Mouse (Mus musculus): Measurements from ENCODE around the gene Nrde2. TPM values are rescaled to one million over a fixed set of nuclear protein-coding genes. Genes with fewer than 3 reads are reported as not detected.

The Nrde2 gene
- polyA plus RNA-seq, 1 experiment from 2014 or later, result 10.8 TPM

DNA sequence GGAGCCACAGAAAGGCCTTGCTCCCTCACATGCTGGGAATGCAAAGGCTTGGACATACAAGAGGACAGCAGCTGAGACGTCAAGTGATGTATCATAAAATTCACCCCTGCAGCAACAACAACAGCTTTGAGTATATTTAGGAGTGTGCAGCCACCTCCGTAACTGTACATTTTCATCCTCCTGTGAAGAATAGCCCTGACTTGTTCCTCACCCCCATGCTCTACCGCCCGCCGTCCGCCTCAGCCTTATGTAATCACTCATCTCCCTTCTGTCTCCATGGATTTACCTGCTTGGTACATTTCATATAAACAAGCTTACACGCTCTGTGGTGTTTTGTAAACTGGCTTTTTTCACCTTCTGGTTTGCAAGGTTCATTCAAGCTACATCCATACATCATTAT, 7.0 kb downstream of the Nrde2 start:
- H3K9ac ChIP-seq (replicated peaks; ENCODE audit: low read depth), result no peak overlapping the region
- no peak overlapping the region for H3K4me3 ChIP-seq (ENCODE audit: low read depth, low read length)
- peaks cover 18% of the 10 kb centered on the region for H3K36me3 ChIP-seq (ENCODE audit: insufficient read depth, low read length)
- H3K4me2 ChIP-seq (replicated peaks; ENCODE audit: low read depth, low read length), result no peak overlapping the region
- no peaks in the 10 kb centered on the region for H3K4me1 ChIP-seq (ENCODE audit: insufficient read depth, low read depth, low read length)
- no peak for TF ChIP-seq EP300 (IDR thresholded peaks at IDR 0.05)
- TF ChIP-seq CTCF (IDR thresholded peaks at IDR 0.05), result no peak
- WGBS, result 90% methylated on average over 7 of the region's 7 CpGs
- H3K27me3 ChIP-seq (replicated peaks; ENCODE audit: insufficient read depth, low read length), result no peaks in the 10 kb centered on the region
- DNase-seq (ENCODE audit: low spot score) (no peak), ATAC-seq (no peak)
- no peaks in the 10 kb centered on the region for H3K9me3 ChIP-seq (ENCODE audit: low read length)
- no peak overlapping the region for H3K27ac ChIP-seq (ENCODE audit: low read length)

GRCm38 (mm10) chr12:100144269-100144668, 15.2 kb downstream of the Nrde2 start:
- no peak overlapping the region for H3K4me3 ChIP-seq (ENCODE audit: low read depth, low read length)
- H3K9ac ChIP-seq (replicated peaks; ENCODE audit: low read depth), result no peak overlapping the region
- whole genome bisulfite sequencing, result 72% methylated on average over 5 of the region's 5 CpGs
- no peaks in the 10 kb centered on the region for H3K4me1 ChIP-seq (ENCODE audit: insufficient read depth, low read depth, low read length)
- peak; percentile 69 for DNase-seq (ENCODE audit: low spot score)
- H3K36me3 ChIP-seq (ENCODE audit: insufficient read depth, low read length), result peaks cover 59% of the 10 kb centered on the region
- TF ChIP-seq CTCF (IDR thresholded peaks at IDR 0.05) (no peak), EP300 (IDR thresholded peaks at IDR 0.05) (no peak)
- no peaks in the 10 kb centered on the region for H3K9me3 ChIP-seq (ENCODE audit: low read length)
- H3K27ac ChIP-seq (ENCODE audit: low read length), result no peak overlapping the region
- H3K4me2 ChIP-seq (replicated peaks; ENCODE audit: low read depth, low read length), result no peak overlapping the region
- no peaks in the 10 kb centered on the region for H3K27me3 ChIP-seq (replicated peaks; ENCODE audit: insufficient read depth, low read length)
- ATAC-seq, result peak; percentile 69

DNA sequence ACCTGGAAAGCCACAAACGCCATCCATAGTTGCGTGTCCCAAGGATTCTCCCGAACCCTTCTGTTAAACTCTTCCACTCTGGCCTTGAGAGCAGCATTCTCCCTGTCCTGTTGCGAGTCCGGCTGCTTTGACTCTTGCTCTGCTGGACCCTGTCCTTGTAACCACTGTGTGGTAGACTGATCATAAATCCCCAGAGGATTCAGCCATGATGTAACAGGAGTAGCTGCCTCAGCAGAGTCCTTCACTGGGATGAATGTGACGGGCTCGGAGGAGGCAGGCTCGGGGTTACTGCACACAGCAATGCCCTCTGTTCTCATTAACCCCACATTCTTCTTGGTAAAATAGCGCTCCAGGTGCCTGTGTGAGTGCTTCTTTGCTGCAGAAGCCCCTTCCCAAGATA, 15.7 kb downstream of the Nrde2 start:
- Histone ChIP-seq H3K36me3 (ENCODE audit: insufficient read depth, low read length) (peaks cover 57% of the 10 kb centered on the region), H3K4me3 (ENCODE audit: low read depth, low read length) (no peak overlapping the region), H3K9me3 (ENCODE audit: low read length) (no peaks in the 10 kb centered on the region), H3K4me2 (replicated peaks; ENCODE audit: low read depth, low read length) (no peak overlapping the region), H3K4me1 (ENCODE audit: insufficient read depth, low read depth, low read length) (no peaks in the 10 kb centered on the region), H3K27me3 (replicated peaks; ENCODE audit: insufficient read depth, low read length) (no peaks in the 10 kb centered on the region), H3K9ac (replicated peaks; ENCODE audit: low read depth) (no peak overlapping the region), H3K27ac (ENCODE audit: low read length) (no peak overlapping the region)
- no peak for TF ChIP-seq CTCF (IDR thresholded peaks at IDR 0.05)
- no peak for TF ChIP-seq EP300 (IDR thresholded peaks at IDR 0.05)
- DNase-seq (ENCODE audit: low spot score) (no peak), ATAC-seq (no peak)
- 92% methylated on average over 9 of the region's 9 CpGs for WGBS

- no peak overlapping the region for H3K27ac ChIP-seq (ENCODE audit: low read length)
- H3K36me3 ChIP-seq (ENCODE audit: insufficient read depth, low read length), result peaks cover 56% of the 10 kb centered on the region
- WGBS, result 76% methylated on average over 11 of the region's 11 CpGs
- no peak overlapping the region for H3K4me2 ChIP-seq (replicated peaks; ENCODE audit: low read depth, low read length)
- H3K9ac ChIP-seq (replicated peaks; ENCODE audit: low read depth), result no peak overlapping the region
- ATAC-seq, result no peak
- H3K9me3 ChIP-seq (ENCODE audit: low read length), result no peaks in the 10 kb centered on the region
- no peak overlapping the region for H3K4me3 ChIP-seq (ENCODE audit: low read depth, low read length)
- no peaks in the 10 kb centered on the region for H3K4me1 ChIP-seq (ENCODE audit: insufficient read depth, low read depth, low read length)
- H3K27me3 ChIP-seq (replicated peaks; ENCODE audit: insufficient read depth, low read length), result no peaks in the 10 kb centered on the region
- no peak for TF ChIP-seq EP300 (IDR thresholded peaks at IDR 0.05)
- TF ChIP-seq CTCF (IDR thresholded peaks at IDR 0.05), result no peak
- no peak for DNase-seq (ENCODE audit: low spot score)
Observed at GRCm38 (mm10) chr12:100142848-100143523, 16.5 kb downstream of the Nrde2 start.

DNA sequence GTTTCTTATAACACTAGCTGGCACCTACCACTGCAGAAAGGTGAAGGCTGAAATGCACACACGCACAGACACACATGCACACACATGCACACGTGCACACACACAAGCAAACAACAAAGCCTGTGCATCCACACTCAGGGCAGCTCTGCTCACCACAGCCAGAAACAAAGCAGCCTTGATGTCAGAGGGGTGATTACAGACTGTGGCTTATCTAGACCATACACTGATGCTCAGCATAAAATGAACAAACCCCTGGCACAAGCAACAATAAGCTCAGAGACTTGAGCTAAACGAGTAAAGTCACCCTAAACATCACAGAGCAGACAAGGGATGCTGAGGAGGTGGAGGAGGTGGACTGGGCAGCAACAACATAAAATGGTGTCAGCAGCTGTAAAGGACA, 24.3 kb downstream of the Nrde2 start:
- Histone ChIP-seq H3K9ac (replicated peaks; ENCODE audit: low read depth) (no peak overlapping the region), H3K4me1 (ENCODE audit: insufficient read depth, low read depth, low read length) (no peaks in the 10 kb centered on the region), H3K9me3 (ENCODE audit: low read length) (no peaks in the 10 kb centered on the region), H3K36me3 (ENCODE audit: insufficient read depth, low read length) (peaks cover 41% of the 10 kb centered on the region; the same call in 1 of the 2 replicates), H3K27ac (ENCODE audit: low read length) (no peak overlapping the region), H3K4me3 (ENCODE audit: low read depth, low read length) (no peak overlapping the region), H3K4me2 (replicated peaks; ENCODE audit: low read depth, low read length) (no peak overlapping the region), H3K27me3 (replicated peaks; ENCODE audit: insufficient read depth, low read length) (no peaks in the 10 kb centered on the region)
- WGBS, result 76% methylated on average over 3 of the region's 3 CpGs
- no peak for ATAC-seq
- TF ChIP-seq EP300 (IDR thresholded peaks at IDR 0.05) (no peak), CTCF (IDR thresholded peaks at IDR 0.05) (no peak)
- no peak for DNase-seq (ENCODE audit: low spot score)

DNA sequence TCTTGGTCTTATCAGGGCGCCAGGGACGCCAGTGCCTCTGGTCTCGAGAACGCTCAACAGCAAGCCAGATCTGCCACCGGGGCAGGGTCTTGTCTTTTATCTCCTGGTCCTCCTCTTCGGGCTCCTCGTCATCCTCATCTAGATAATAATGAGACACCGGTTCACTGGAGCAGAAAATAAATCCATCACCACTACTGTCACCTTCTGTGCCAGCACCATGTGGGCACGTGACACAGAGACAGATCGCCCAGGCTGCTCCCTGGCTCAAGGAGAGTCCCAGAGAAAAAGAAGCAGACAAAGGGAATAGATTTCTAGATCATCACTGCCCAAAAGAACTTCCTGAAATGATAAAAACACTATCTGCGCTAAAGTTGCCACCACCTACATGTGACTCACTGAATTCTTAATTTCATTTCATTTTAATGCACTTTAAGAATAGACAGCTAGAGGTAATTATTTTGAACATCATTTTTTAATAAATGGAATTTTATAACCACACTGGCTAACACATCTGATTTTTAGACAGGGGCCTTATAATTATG, 25.0 kb downstream of the Nrde2 start:
- no peaks in the 10 kb centered on the region for H3K4me1 ChIP-seq (ENCODE audit: insufficient read depth, low read depth, low read length)
- no peak for ATAC-seq
- no peak overlapping the region for H3K9ac ChIP-seq (replicated peaks; ENCODE audit: low read depth)
- no peaks in the 10 kb centered on the region for H3K9me3 ChIP-seq (ENCODE audit: low read length)
- DNase-seq (ENCODE audit: low spot score), result no peak
- no peak overlapping the region for H3K4me3 ChIP-seq (ENCODE audit: low read depth, low read length)
- TF ChIP-seq EP300 (IDR thresholded peaks at IDR 0.05), result no peak
- no peak for TF ChIP-seq CTCF (IDR thresholded peaks at IDR 0.05)
- no peak overlapping the region for H3K4me2 ChIP-seq (replicated peaks; ENCODE audit: low read depth, low read length)
- H3K36me3 ChIP-seq (ENCODE audit: insufficient read depth, low read length), result peaks cover 39% of the 10 kb centered on the region; the same call in 1 of the 2 replicates
- no peak overlapping the region for H3K27ac ChIP-seq (ENCODE audit: low read length)
- H3K27me3 ChIP-seq (replicated peaks; ENCODE audit: insufficient read depth, low read length), result no peaks in the 10 kb centered on the region
- WGBS, result 85% methylated on average over 11 of the region's 11 CpGs
